Mouse (Mus musculus): ENCODE data around the gene Mon1a. TPM values are rescaled to one million over a fixed set of nuclear protein-coding genes. Genes with fewer than 3 reads are reported as not detected.

Gene Mon1a
- polyA plus RNA-seq, 1 experiment from 2014 or later = 12.7 TPM

DNA sequence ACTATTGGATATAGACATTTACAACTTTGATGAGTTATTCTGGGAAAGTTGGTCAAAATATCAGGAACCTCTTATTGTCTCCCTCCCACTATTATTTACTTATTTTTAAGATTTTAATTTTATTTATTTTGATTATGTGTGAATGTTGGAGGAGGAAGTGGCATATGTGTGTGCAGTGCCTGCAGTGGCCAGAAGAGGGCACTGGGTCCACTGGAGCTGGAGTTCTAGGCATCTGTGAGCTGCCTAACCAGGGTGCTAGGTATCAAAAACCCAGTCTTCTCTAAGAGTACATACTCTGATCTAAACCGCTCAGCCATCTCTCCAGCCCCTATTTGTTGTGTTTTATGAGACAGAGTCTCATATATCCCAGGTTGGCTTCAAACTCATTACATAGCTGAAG lies 3.1 kb downstream of the Mon1a start:
- Histone ChIP-seq H3K27ac (replicated peaks) (no peak overlapping the region), H3K4me3 (no peak overlapping the region), H3K4me1 (peaks cover 11% of the 10 kb centered on the region), H3K27me3 (replicated peaks; ENCODE audit: low read depth, poor library complexity, severe bottlenecking) (peaks cover 11% of the 10 kb centered on the region), H3K36me3 (replicated peaks) (0 out of 2 replicates have a peak, but pooled peaks cover 3% of the 10 kb centered on the region), H3K9me3 (no peaks in the 10 kb centered on the region)
- DNase-seq (ENCODE audit: low spot score) = no peak
- WGBS = 98% methylated on average over 1 of the region's 1 CpGs

DNA sequence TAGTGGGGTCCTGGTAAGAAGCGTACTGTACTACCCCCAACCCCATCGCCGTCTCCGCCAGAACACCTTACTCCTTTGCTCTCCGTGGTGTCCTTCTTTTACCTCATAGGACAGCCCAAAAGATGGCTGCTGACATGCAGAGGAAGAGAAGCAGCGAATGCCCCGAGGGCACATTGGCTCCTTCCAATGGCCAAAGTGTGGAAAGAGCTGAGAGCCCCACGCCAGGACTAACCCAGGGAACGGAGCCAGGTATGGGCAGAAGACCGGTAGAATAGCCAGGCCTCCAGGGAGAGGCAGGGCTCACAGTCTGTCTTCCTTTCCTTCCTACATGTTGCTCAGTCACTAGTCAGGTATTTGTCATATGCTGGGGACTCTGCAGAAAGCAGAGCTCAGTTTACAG lies 10.6 kb downstream of the Mon1a start:
- H3K4me1 ChIP-seq = peaks cover 19% of the 10 kb centered on the region
- H3K36me3 ChIP-seq (replicated peaks) = peaks cover 19% of the 10 kb centered on the region
- H3K9me3 ChIP-seq = no peaks in the 10 kb centered on the region
- peaks cover 44% of the 10 kb centered on the region for H3K27me3 ChIP-seq (replicated peaks; ENCODE audit: low read depth, poor library complexity, severe bottlenecking)
- H3K27ac ChIP-seq (replicated peaks) = no peak overlapping the region
- WGBS = 85% methylated on average over 10 of the region's 10 CpGs
- no peak for DNase-seq (ENCODE audit: low spot score)
- no peak overlapping the region for H3K4me3 ChIP-seq

DNA sequence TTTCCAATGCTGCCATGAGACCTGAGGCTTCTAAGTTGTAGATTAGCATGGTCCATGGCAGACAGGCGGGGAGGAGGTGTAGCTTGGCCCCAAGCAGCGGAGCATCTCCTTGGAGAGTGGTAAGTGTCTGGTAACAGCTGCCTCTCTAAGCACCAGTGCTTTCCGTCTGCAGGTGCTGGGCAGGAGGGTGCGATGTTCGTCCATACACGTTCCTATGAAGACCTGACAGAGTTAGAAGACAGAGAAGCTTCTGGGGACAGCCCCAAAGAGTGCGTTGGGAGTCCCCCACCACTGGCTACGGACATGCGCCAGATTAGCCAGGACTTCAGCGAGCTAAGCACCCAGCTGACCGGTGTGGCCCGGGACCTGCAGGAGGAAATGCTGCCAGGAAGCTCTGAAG lies 11.9 kb downstream of the Mon1a start:
- peaks cover 19% of the 10 kb centered on the region for H3K36me3 ChIP-seq (replicated peaks)
- peaks cover 49% of the 10 kb centered on the region for H3K27me3 ChIP-seq (replicated peaks; ENCODE audit: low read depth, poor library complexity, severe bottlenecking)
- no peaks in the 10 kb centered on the region for H3K9me3 ChIP-seq
- WGBS = 63% methylated on average over 12 of the region's 12 CpGs
- no peak overlapping the region for H3K4me3 ChIP-seq
- no peak overlapping the region for H3K27ac ChIP-seq (replicated peaks)
- H3K4me1 ChIP-seq = peaks cover 20% of the 10 kb centered on the region
- no peak for DNase-seq (ENCODE audit: low spot score)

DNA sequence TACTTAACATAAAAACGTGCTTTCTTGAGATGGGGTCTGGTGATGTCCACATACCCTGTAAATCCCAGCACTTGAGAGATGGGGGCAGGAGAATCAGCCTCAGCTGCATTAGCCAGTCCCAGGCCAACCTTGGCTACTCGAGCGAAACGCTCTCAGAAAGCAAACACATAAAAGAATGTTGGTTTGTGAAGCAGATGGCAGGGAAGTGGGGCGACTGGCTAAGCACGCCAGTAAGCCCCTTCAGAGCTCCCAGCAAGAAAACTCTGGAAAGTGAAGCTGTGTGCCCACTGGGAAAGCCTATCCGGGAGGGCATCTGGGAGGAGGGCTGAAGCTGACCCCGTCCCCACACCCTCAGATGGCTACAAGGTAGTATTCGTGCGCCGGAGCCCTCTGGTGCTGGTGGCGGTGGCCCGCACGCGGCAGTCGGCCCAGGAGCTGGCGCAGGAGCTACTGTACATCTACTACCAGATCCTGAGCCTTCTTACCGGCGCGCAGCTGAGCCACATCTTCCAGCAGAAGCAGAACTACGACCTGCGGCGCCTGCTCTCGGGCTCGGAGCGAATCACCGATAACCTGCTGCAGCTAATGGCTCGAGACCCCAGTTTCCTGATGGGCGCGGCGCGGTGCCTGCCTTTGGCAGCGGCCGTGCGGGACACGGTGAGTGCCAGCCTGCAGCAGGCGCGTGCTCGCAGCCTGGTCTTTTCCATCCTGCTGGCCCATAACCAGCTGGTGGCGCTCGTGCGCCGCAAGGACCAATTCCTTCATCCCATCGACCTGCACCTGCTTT lies 13.1 kb downstream of the Mon1a start:
- H3K27me3 ChIP-seq (replicated peaks; ENCODE audit: low read depth, poor library complexity, severe bottlenecking) = peaks cover 54% of the 10 kb centered on the region
- H3K27ac ChIP-seq (replicated peaks) = peak overlapping the region; percentile 10; the same call in 1 of the 2 replicates
- peak; percentile 84 for DNase-seq (ENCODE audit: low spot score)
- H3K36me3 ChIP-seq (replicated peaks) = peaks cover 19% of the 10 kb centered on the region
- no peaks in the 10 kb centered on the region for H3K9me3 ChIP-seq
- 3% methylated on average over 44 of the region's 44 CpGs for WGBS
- H3K4me1 ChIP-seq = peaks cover 27% of the 10 kb centered on the region
- H3K4me3 ChIP-seq = peak overlapping the region; percentile 54

DNA sequence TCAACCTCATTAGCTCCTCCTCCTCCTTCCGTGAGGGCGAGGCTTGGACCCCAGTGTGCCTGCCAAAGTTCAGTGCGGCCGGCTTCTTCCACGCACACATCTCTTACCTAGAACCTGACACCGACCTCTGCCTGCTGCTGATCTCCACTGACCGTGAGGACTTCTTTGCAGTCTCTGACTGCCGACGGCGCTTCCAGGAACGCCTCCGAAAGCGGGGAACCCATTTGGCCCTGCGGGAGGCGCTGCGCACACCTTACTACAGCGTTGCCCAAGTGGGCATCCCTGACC lies 13.6 kb downstream of the Mon1a start:
- DNase-seq (ENCODE audit: low spot score) = no peak
- Histone ChIP-seq H3K27ac (replicated peaks) (no peak overlapping the region), H3K4me1 (peaks cover 32% of the 10 kb centered on the region), H3K27me3 (replicated peaks; ENCODE audit: low read depth, poor library complexity, severe bottlenecking) (peaks cover 57% of the 10 kb centered on the region), H3K9me3 (no peaks in the 10 kb centered on the region), H3K36me3 (replicated peaks) (peaks cover 19% of the 10 kb centered on the region), H3K4me3 (peak overlapping the region; percentile 54)
- WGBS = 9% methylated on average over 17 of the region's 17 CpGs

DNA sequence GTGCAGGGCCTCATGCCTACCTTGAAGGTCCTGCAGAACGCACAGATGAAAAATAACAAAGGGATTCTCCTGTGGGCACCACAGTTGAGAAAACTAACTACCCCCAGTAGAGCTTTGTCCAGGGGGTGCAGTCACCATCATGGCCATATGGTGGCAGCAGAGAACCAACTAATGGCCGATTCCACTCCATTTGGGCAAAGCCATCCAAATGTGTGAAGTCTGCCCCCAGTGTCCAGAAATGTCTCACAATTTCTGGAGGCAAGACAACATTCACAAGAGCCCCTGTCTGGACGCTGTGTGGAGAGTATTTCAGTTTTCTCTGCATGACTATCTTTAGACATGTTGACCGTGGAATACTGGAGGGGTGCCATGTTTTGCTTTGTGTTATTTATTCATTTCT lies 16.8 kb downstream of the Mon1a start:
- DNase-seq (ENCODE audit: low spot score) = peak; percentile 89
- Histone ChIP-seq H3K4me1 (peaks cover 57% of the 10 kb centered on the region), H3K27me3 (replicated peaks; ENCODE audit: low read depth, poor library complexity, severe bottlenecking) (peaks cover 75% of the 10 kb centered on the region), H3K4me3 (no peak overlapping the region), H3K9me3 (no peaks in the 10 kb centered on the region), H3K27ac (replicated peaks) (no peak overlapping the region), H3K36me3 (replicated peaks) (peaks cover 14% of the 10 kb centered on the region; the same call in 1 of the 2 replicates)
- WGBS = 9% methylated on average over 4 of the region's 4 CpGs

DNA sequence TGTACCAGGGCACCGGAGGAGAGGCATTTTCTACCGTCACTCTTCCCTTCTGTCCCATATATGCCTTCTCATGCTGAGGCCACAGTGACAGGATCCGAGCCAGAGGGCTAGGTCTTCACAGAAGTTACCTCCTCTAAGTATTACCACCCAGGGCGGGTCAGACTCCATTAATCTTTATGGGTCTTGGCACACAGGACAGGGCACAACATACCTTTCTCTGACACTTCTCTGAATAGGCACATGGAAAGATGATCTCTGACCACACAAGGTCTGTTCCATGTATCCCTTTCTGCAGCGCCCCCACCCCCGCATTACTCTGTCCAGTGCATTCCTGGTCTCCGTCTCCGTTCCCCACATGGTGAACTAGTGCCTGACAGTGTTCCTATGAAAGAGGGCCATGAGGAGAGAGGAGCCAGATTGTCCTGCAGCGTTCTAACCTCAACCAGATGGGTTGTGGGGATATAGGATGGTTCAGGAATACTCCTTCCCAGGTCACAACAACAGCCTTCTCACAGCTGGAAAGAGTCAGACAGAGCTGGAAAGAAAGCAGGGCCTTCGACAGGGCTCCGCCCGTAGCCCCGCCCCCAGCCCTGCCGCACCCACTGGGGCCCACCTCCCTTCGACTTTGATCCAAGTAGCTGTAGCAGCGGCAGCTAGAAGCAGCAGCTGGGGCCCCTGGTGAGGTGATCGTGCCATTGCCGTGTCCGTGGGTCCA lies 18.5 kb downstream of the Mon1a start, which contains the start of gene Mst1r:
Gene Mst1r, plus strand, starts transcription at position 622 of the 715 bp plus-strand sequence.
- 20% methylated on average over 19 of the region's 19 CpGs for WGBS
- Histone ChIP-seq H3K36me3 (replicated peaks) (0 out of 2 replicates have a peak, but pooled peaks cover 5% of the 10 kb centered on the region), H3K27me3 (replicated peaks; ENCODE audit: low read depth, poor library complexity, severe bottlenecking) (peaks cover 58% of the 10 kb centered on the region), H3K27ac (replicated peaks) (peak within 1 kb of the TSS; percentile 70), H3K9me3 (no peaks in the 10 kb centered on the region), H3K4me3 (peak within 1 kb of the TSS; percentile 57), H3K4me1 (peaks cover 43% of the 10 kb centered on the region)
- DNase-seq (ENCODE audit: low spot score) = peak; percentile 87

DNA sequence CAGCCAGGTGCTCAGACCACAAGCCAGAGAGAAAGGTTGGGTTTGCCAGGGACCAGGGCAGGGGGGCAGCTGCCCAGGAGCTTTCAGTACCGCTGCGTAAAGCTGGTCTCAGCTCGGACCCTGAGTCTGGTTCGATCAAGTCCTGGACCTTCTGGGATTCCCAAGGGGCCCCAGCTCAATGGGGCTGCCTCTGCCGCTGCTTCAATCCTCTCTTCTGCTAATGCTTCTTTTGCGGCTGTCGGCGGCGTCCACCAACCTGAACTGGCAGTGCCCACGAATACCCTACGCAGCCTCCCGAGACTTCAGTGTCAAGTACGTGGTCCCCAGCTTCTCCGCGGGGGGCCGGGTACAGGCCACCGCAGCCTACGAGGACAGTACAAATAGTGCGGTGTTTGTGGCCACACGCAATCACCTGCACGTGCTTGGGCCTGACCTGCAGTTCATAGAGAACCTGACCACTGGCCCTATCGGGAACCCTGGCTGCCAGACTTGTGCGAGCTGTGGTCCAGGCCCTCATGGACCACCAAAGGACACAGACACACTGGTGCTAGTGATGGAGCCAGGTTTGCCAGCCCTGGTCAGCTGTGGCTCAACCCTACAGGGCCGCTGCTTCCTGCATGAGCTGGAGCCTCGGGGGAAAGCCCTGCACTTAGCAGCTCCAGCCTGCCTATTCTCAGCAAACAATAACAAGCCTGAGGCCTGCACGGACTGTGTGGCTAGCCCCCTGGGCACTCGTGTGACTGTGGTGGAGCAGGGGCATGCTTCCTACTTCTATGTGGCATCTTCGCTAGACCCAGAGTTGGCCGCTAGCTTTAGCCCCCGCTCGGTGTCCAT lies 19.2 kb downstream of the Mon1a start:
- peak overlapping the region; percentile 70 for H3K27ac ChIP-seq (replicated peaks)
- 0 out of 2 replicates have a peak, but pooled peaks cover 4% of the 10 kb centered on the region for H3K36me3 ChIP-seq (replicated peaks)
- H3K27me3 ChIP-seq (replicated peaks; ENCODE audit: low read depth, poor library complexity, severe bottlenecking) = peaks cover 51% of the 10 kb centered on the region
- peaks cover 38% of the 10 kb centered on the region for H3K4me1 ChIP-seq
- peak; percentile 27 for DNase-seq (ENCODE audit: low spot score)
- H3K4me3 ChIP-seq = peak overlapping the region; percentile 57
- WGBS = 48% methylated on average over 31 of the region's 31 CpGs
- H3K9me3 ChIP-seq = no peaks in the 10 kb centered on the region

DNA sequence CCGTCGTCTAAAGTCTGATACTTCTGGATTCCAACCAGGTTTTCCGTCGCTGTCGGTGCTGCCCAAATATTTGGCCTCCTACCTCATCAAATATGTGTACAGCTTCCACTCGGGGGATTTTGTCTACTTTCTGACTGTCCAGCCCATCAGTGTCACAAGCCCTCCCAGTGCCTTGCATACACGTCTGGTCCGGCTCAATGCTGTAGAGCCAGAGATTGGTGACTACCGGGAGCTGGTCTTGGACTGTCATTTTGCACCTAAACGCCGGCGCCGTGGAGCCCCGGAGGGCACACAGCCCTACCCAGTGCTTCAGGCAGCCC lies 19.8 kb downstream of the Mon1a start:
- 89% methylated on average over 14 of the region's 14 CpGs for WGBS
- Histone ChIP-seq H3K9me3 (no peaks in the 10 kb centered on the region), H3K4me3 (0 out of 2 replicates have a peak overlapping the region, but pooled peaks have one; percentile 12), H3K4me1 (peaks cover 38% of the 10 kb centered on the region), H3K27ac (replicated peaks) (no peak overlapping the region), H3K36me3 (replicated peaks) (no peaks in the 10 kb centered on the region), H3K27me3 (replicated peaks; ENCODE audit: low read depth, poor library complexity, severe bottlenecking) (peaks cover 45% of the 10 kb centered on the region)
- no peak for DNase-seq (ENCODE audit: low spot score)

DNA sequence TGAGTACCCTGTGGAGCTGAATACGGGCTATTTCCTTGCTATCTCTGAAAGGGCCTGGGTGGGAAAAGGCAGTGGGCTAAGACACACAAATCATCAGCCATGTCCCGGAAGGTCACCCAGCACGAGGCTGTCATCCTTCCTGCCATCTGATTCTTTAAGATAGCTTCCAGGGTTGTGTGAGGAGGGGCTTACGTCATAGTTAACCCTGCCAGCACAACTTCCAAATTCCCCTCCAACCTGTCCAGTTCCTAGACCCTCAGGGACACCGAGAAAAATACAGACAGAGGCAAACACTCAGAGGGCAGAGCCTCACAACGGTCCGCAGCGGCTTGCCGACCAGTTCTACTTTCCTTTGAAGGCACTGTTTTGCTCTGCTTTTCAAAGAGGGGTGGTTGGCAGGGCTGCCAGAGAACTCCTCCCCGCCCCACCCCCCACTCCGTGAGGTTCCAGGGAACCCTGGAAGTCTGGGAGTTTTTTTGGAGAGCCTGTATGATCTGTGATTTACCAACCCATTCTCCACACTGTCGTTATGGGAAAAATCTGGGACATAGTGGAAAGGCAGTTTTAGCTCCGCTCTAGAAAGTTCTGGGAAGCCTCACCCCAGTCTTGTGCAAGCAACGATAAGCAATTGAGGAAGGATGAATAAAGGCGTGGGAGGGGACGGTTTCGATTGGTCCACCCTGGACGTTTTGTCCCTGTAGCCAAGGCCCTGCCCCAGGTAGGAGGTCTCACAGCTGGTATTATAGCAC lies 20.6 kb downstream of the Mon1a start:
- Histone ChIP-seq H3K27me3 (replicated peaks; ENCODE audit: low read depth, poor library complexity, severe bottlenecking) (peaks cover 39% of the 10 kb centered on the region), H3K4me1 (peaks cover 38% of the 10 kb centered on the region), H3K36me3 (replicated peaks) (no peaks in the 10 kb centered on the region), H3K9me3 (no peaks in the 10 kb centered on the region), H3K27ac (replicated peaks) (no peak overlapping the region), H3K4me3 (peak overlapping the region; percentile 16; the same call in 1 of the 2 replicates)
- DNase-seq (ENCODE audit: low spot score) = no peak
- WGBS = 39% methylated on average over 18 of the region's 18 CpGs

DNA sequence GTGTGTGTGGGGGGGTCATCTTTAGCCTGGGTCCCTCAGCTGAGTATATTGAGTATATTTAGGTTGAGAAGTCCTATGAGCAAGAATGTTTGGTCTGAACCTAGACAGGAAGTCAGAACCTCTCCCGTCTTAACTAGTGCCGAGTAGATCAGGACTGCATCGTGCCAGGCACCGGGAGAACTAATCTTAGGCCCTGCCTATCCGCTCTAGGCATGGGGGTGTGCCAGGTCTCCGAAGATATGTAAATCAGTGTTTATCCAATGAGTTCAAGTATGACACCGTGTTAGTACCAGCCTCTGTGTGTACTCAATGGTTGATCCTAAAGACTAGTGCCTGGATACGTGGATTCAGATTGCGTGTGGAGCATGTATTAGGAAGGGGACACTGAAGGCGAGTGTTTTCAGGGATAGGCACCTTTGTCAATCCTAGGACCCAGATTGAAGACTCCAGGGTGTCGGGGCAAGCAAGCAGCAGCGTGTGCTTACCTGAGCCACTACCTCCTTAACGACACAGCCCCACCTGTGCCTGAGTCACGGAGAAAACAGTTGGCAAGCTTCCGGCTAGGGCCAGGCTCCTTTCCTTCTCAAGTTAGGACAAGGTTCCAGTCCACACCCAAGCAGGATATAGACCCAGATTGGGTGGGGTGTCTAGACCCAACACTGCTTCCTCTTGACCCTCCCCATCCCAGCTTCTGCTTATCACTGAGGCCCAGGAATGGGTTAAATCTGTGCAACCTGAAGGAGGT lies 22.2 kb downstream of the Mon1a start:
- no peak for DNase-seq (ENCODE audit: low spot score)
- H3K9me3 ChIP-seq = no peaks in the 10 kb centered on the region
- H3K4me3 ChIP-seq = no peak overlapping the region
- H3K27ac ChIP-seq (replicated peaks) = no peak overlapping the region
- H3K27me3 ChIP-seq (replicated peaks; ENCODE audit: low read depth, poor library complexity, severe bottlenecking) = peaks cover 34% of the 10 kb centered on the region
- 90% methylated on average over 15 of the region's 15 CpGs for whole genome bisulfite sequencing
- no peaks in the 10 kb centered on the region for H3K36me3 ChIP-seq (replicated peaks)
- peaks cover 39% of the 10 kb centered on the region for H3K4me1 ChIP-seq
